Mouse (Mus musculus): ENCODE measurements around the gene Mast1. TPM values are rescaled to one million over a fixed set of nuclear protein-coding genes. Genes with fewer than 3 reads are reported as not detected.

Mast1 gene
- polyA plus RNA-seq, 1 experiment from 2014 or later = 14.6 TPM

GRCm38 (mm10) chr8:84918646-84919045 lies 18.5 kb downstream of the Mast1 start:
- Histone ChIP-seq H3K9me3 (ENCODE audit: control insufficient read depth, low read length) (no peaks in the 10 kb centered on the region), H3K4me3 (ENCODE audit: low read depth, low read length) (no peak overlapping the region), H3K27ac (ENCODE audit: low read depth, low read length) (no peak overlapping the region), H3K4me2 (ENCODE audit: low read depth) (no peak overlapping the region), H3K4me1 (ENCODE audit: control insufficient read depth, insufficient read depth, low read length) (no peaks in the 10 kb centered on the region), H3K27me3 (ENCODE audit: control insufficient read depth, insufficient read depth, low read length) (peaks cover 28% of the 10 kb centered on the region), H3K36me3 (ENCODE audit: control insufficient read depth, insufficient read depth, low read length) (no peaks in the 10 kb centered on the region), H3K9ac (ENCODE audit: low read length) (no peak overlapping the region)
- WGBS = 90% methylated on average over 15 of the region's 15 CpGs
- DNase-seq (ENCODE audit: low spot score) (no peak), ATAC-seq (ENCODE audit: insufficient read depth, low FRiP score, low TSS enrichment) (no peak)

GRCm38 (mm10) chr8:84917781-84918180 lies 19.4 kb downstream of the Mast1 start:
- no peak for DNase-seq (ENCODE audit: low spot score)
- H3K27me3 ChIP-seq (ENCODE audit: control insufficient read depth, insufficient read depth, low read length) = peaks cover 36% of the 10 kb centered on the region
- no peak overlapping the region for H3K4me2 ChIP-seq (ENCODE audit: low read depth)
- no peaks in the 10 kb centered on the region for H3K9me3 ChIP-seq (ENCODE audit: control insufficient read depth, low read length)
- no peak overlapping the region for H3K27ac ChIP-seq (ENCODE audit: low read depth, low read length)
- peaks cover 2% of the 10 kb centered on the region; the same call in 1 of the 2 replicates for H3K4me1 ChIP-seq (ENCODE audit: control insufficient read depth, insufficient read depth, low read length)
- H3K4me3 ChIP-seq (ENCODE audit: low read depth, low read length) = no peak overlapping the region
- 20% methylated on average over 20 of the region's 20 CpGs for WGBS
- no peak for ATAC-seq (ENCODE audit: insufficient read depth, low FRiP score, low TSS enrichment)
- H3K36me3 ChIP-seq (ENCODE audit: control insufficient read depth, insufficient read depth, low read length) = no peaks in the 10 kb centered on the region
- H3K9ac ChIP-seq (ENCODE audit: low read length) = no peak overlapping the region

GRCm38 (mm10) chr8:84915269-84915668 lies 21.9 kb downstream of the Mast1 start:
- WGBS = 87% methylated on average over 8 of the region's 8 CpGs
- Histone ChIP-seq H3K9me3 (ENCODE audit: control insufficient read depth, low read length) (no peaks in the 10 kb centered on the region), H3K27ac (ENCODE audit: low read depth, low read length) (no peak overlapping the region), H3K4me1 (ENCODE audit: control insufficient read depth, insufficient read depth, low read length) (peaks cover 5% of the 10 kb centered on the region; the same call in 1 of the 2 replicates), H3K36me3 (ENCODE audit: control insufficient read depth, insufficient read depth, low read length) (no peaks in the 10 kb centered on the region), H3K27me3 (ENCODE audit: control insufficient read depth, insufficient read depth, low read length) (peaks cover 56% of the 10 kb centered on the region), H3K9ac (ENCODE audit: low read length) (no peak overlapping the region), H3K4me3 (ENCODE audit: low read depth, low read length) (no peak overlapping the region), H3K4me2 (ENCODE audit: low read depth) (no peak overlapping the region)
- ATAC-seq (ENCODE audit: insufficient read depth, low FRiP score, low TSS enrichment) (no peak), DNase-seq (ENCODE audit: low spot score) (no peak)

- Histone ChIP-seq H3K36me3 (ENCODE audit: control insufficient read depth, insufficient read depth, low read length) (no peaks in the 10 kb centered on the region), H3K4me2 (ENCODE audit: low read depth) (no peak overlapping the region), H3K9me3 (ENCODE audit: control insufficient read depth, low read length) (no peaks in the 10 kb centered on the region), H3K4me1 (ENCODE audit: control insufficient read depth, insufficient read depth, low read length) (peaks cover 5% of the 10 kb centered on the region; the same call in 1 of the 2 replicates), H3K9ac (ENCODE audit: low read length) (no peak overlapping the region), H3K4me3 (ENCODE audit: low read depth, low read length) (no peak overlapping the region), H3K27me3 (ENCODE audit: control insufficient read depth, insufficient read depth, low read length) (peaks cover 66% of the 10 kb centered on the region), H3K27ac (ENCODE audit: low read depth, low read length) (no peak overlapping the region)
- ATAC-seq (ENCODE audit: insufficient read depth, low FRiP score, low TSS enrichment) (no peak), DNase-seq (ENCODE audit: low spot score) (no peak)
- 26% methylated on average over 4 of the region's 4 CpGs for WGBS
Measured at GRCm38 (mm10) chr8:84913960-84914359, 23.2 kb downstream of the Mast1 start.

GRCm38 (mm10) chr8:84913502-84913900 lies 23.7 kb downstream of the Mast1 start:
- no peak for ATAC-seq (ENCODE audit: insufficient read depth, low FRiP score, low TSS enrichment)
- peaks cover 67% of the 10 kb centered on the region for H3K27me3 ChIP-seq (ENCODE audit: control insufficient read depth, insufficient read depth, low read length)
- H3K4me3 ChIP-seq (ENCODE audit: low read depth, low read length) = peak overlapping the region; percentile 29
- no peak overlapping the region for H3K27ac ChIP-seq (ENCODE audit: low read depth, low read length)
- peaks cover 5% of the 10 kb centered on the region; the same call in 1 of the 2 replicates for H3K4me1 ChIP-seq (ENCODE audit: control insufficient read depth, insufficient read depth, low read length)
- peak overlapping the region; percentile 44 for H3K4me2 ChIP-seq (ENCODE audit: low read depth)
- H3K9me3 ChIP-seq (ENCODE audit: control insufficient read depth, low read length) = no peaks in the 10 kb centered on the region
- no peak overlapping the region for H3K9ac ChIP-seq (ENCODE audit: low read length)
- 19% methylated on average over 9 of the region's 9 CpGs for WGBS
- no peaks in the 10 kb centered on the region for H3K36me3 ChIP-seq (ENCODE audit: control insufficient read depth, insufficient read depth, low read length)
- DNase-seq (ENCODE audit: low spot score) = no peak

GRCm38 (mm10) chr8:84912895-84913501 lies 24.2 kb downstream of the Mast1 start:
- no peaks in the 10 kb centered on the region for H3K9me3 ChIP-seq (ENCODE audit: control insufficient read depth, low read length)
- H3K27me3 ChIP-seq (ENCODE audit: control insufficient read depth, insufficient read depth, low read length) = peaks cover 63% of the 10 kb centered on the region
- H3K4me1 ChIP-seq (ENCODE audit: control insufficient read depth, insufficient read depth, low read length) = peaks cover 5% of the 10 kb centered on the region; the same call in 1 of the 2 replicates
- H3K4me2 ChIP-seq (ENCODE audit: low read depth) = peak overlapping the region; percentile 44
- WGBS = under 1% methylated on average over 55 of the region's 55 CpGs
- no peaks in the 10 kb centered on the region for H3K36me3 ChIP-seq (ENCODE audit: control insufficient read depth, insufficient read depth, low read length)
- H3K4me3 ChIP-seq (ENCODE audit: low read depth, low read length) = peak overlapping the region; percentile 29
- no peak for ATAC-seq (ENCODE audit: insufficient read depth, low FRiP score, low TSS enrichment)
- no peak overlapping the region for H3K9ac ChIP-seq (ENCODE audit: low read length)
- peak; percentile 45 for DNase-seq (ENCODE audit: low spot score)
- H3K27ac ChIP-seq (ENCODE audit: low read depth, low read length) = no peak overlapping the region

GRCm38 (mm10) chr8:84912391-84912790 lies 24.8 kb downstream of the Mast1 start:
- Histone ChIP-seq H3K9ac (ENCODE audit: low read length) (no peak overlapping the region), H3K27ac (ENCODE audit: low read depth, low read length) (no peak overlapping the region), H3K9me3 (ENCODE audit: control insufficient read depth, low read length) (no peaks in the 10 kb centered on the region), H3K4me1 (ENCODE audit: control insufficient read depth, insufficient read depth, low read length) (peaks cover 5% of the 10 kb centered on the region; the same call in 1 of the 2 replicates), H3K36me3 (ENCODE audit: control insufficient read depth, insufficient read depth, low read length) (no peaks in the 10 kb centered on the region), H3K4me2 (ENCODE audit: low read depth) (peak overlapping the region; percentile 44; the same call in 1 of the 2 replicates), H3K27me3 (ENCODE audit: control insufficient read depth, insufficient read depth, low read length) (peaks cover 57% of the 10 kb centered on the region), H3K4me3 (ENCODE audit: low read depth, low read length) (peak overlapping the region; percentile 29)
- ATAC-seq (ENCODE audit: insufficient read depth, low FRiP score, low TSS enrichment) (no peak), DNase-seq (ENCODE audit: low spot score) (no peak)
- 23% methylated on average over 27 of the region's 27 CpGs for WGBS

- DNase-seq (ENCODE audit: low spot score) (no peak), ATAC-seq (ENCODE audit: insufficient read depth, low FRiP score, low TSS enrichment) (no peak)
- H3K9me3 ChIP-seq (ENCODE audit: control insufficient read depth, low read length) = no peaks in the 10 kb centered on the region
- H3K9ac ChIP-seq (ENCODE audit: low read length) = no peak overlapping the region
- H3K4me2 ChIP-seq (ENCODE audit: low read depth) = no peak overlapping the region
- no peak overlapping the region for H3K4me3 ChIP-seq (ENCODE audit: low read depth, low read length)
- peaks cover 5% of the 10 kb centered on the region; the same call in 1 of the 2 replicates for H3K4me1 ChIP-seq (ENCODE audit: control insufficient read depth, insufficient read depth, low read length)
- H3K36me3 ChIP-seq (ENCODE audit: control insufficient read depth, insufficient read depth, low read length) = no peaks in the 10 kb centered on the region
- peaks cover 55% of the 10 kb centered on the region for H3K27me3 ChIP-seq (ENCODE audit: control insufficient read depth, insufficient read depth, low read length)
- H3K27ac ChIP-seq (ENCODE audit: low read depth, low read length) = no peak overlapping the region
- 79% methylated on average over 9 of the region's 9 CpGs for WGBS
Measured at GRCm38 (mm10) chr8:84911854-84912253, 25.3 kb downstream of the Mast1 start.

GRCm38 (mm10) chr8:84910551-84910950 lies 26.6 kb downstream of the Mast1 start:
- 87% methylated on average over 6 of the region's 6 CpGs for WGBS
- no peak for ATAC-seq (ENCODE audit: insufficient read depth, low FRiP score, low TSS enrichment)
- H3K27me3 ChIP-seq (ENCODE audit: control insufficient read depth, insufficient read depth, low read length) = peaks cover 55% of the 10 kb centered on the region

More at GRCm38 (mm10) chr8:84910551-84910950, 26.6 kb downstream of the Mast1 start:
- H3K4me1 ChIP-seq (ENCODE audit: control insufficient read depth, insufficient read depth, low read length) = peaks cover 5% of the 10 kb centered on the region; the same call in 1 of the 2 replicates
- H3K4me2 ChIP-seq (ENCODE audit: low read depth) = no peak overlapping the region
- H3K9ac ChIP-seq (ENCODE audit: low read length) = no peak overlapping the region
- no peak for DNase-seq (ENCODE audit: low spot score)
- H3K4me3 ChIP-seq (ENCODE audit: low read depth, low read length) = no peak overlapping the region
- no peaks in the 10 kb centered on the region for H3K9me3 ChIP-seq (ENCODE audit: control insufficient read depth, low read length)
- no peak overlapping the region for H3K27ac ChIP-seq (ENCODE audit: low read depth, low read length)
- no peaks in the 10 kb centered on the region for H3K36me3 ChIP-seq (ENCODE audit: control insufficient read depth, insufficient read depth, low read length)

All from neural tube, embryonic 11.5 days (tissue).